Mouse (Mus musculus): ENCODE measurements around the gene Dnmt3a.
A peak's percentile ranks its signal among the peaks of the same experiment; 100 is the strongest.

GRCm38 (mm10) chr12:3817033-3817432, 11.2 kb downstream of the Dnmt3a start:
- TF ChIP-seq CTCF (IDR thresholded peaks at IDR 0.05; ENCODE audit: control insufficient read depth, insufficient read depth, low read length) = peak; percentile 4; the same call in 1 of the 2 replicates
- TF ChIP-seq POLR2A (IDR thresholded peaks at IDR 0.05; ENCODE audit: borderline replicate concordance, control insufficient read depth, low read depth, low read length) = no peak
